Mouse (Mus musculus) heart, embryonic 10.5 days (tissue): ENCODE measurements around the gene Pygm. TPM values are rescaled to one million over a fixed set of nuclear protein-coding genes. Genes with fewer than 3 reads are reported as not detected.

ENCODE experiments used
- DNase-seq: peaks from one replicate; pipeline ENCODE4 v3.0.0-alpha.2; 2017; ENCODE audit warnings: low spot score
- H3K27ac ChIP-seq: fragments of 300-500 bp; sonication (generic); 2 replicates; pipeline ENCODE4 v1.5.1; 2016; ENCODE audit warnings: mild to moderate bottlenecking
- H3K27me3 ChIP-seq: fragments of 300-500 bp; sonication (generic); 2 replicates; pipeline ENCODE4 v1.6.1; 2016; ENCODE audit warnings: mild to moderate bottlenecking; ENCODE audit not compliant: poor library complexity, insufficient read depth, severe bottlenecking
- H3K36me3 ChIP-seq: fragments of 300-500 bp; sonication (generic); 2 replicates; pipeline ENCODE4 v1.6.1; 2016; ENCODE audit warnings: mild to moderate bottlenecking, moderate library complexity
- H3K4me1 ChIP-seq: fragments of 300-500 bp; sonication (generic); 2 replicates; pipeline ENCODE4 v1.6.1; 2016; ENCODE audit warnings: mild to moderate bottlenecking
- H3K4me3 ChIP-seq: fragments of 300-500 bp; sonication (generic); 2 replicates; pipeline ENCODE4 v1.5.1; 2016; ENCODE audit warnings: mild to moderate bottlenecking, moderate library complexity
- H3K9me3 ChIP-seq: fragments of 300-500 bp; sonication (generic); 2 replicates; pipeline ENCODE4 v1.6.1; 2016; ENCODE audit warnings: mild to moderate bottlenecking, moderate library complexity
- WGBS: fragments of 180-500 bp; shearing (Covaris S2); methylation state at CpG from one replicate; pipeline ENCODE4 v1.1.7; 2016; 5-methylcytosine and 5-hydroxymethylcytosine counted together
- polyA plus RNA-seq: library from polyadenylated mRNA; unstranded; fragments of >200 nt; fragmentation: Nextera tagmentation; extraction: Ambion mirVana; gene quantifications from 2 replicates; pipeline ENCODE4 v1.2.1, GENCODE M21; 2016

Gene Pygm
- polyA plus RNA-seq, 1 experiment from 2014 or later: 103 TPM

- no peak overlapping the region for H3K4me3 ChIP-seq
- H3K27me3 ChIP-seq: peaks cover 15% of the 10 kb centered on the region
- peaks cover 10% of the 10 kb centered on the region; the same call in 1 of the 2 replicates for H3K4me1 ChIP-seq
- no peaks in the 10 kb centered on the region; the same call in 1 of the 2 replicates for H3K36me3 ChIP-seq
- 57% methylated on average over 16 of the region's 16 CpGs for WGBS
- H3K27ac ChIP-seq: no peak overlapping the region
- DNase-seq: no peak
- no peaks in the 10 kb centered on the region for H3K9me3 ChIP-seq
These were observed 23.8 kb downstream of the Pygm start for GRCm38 (mm10) chr19:6407816-6408510.

DNA sequence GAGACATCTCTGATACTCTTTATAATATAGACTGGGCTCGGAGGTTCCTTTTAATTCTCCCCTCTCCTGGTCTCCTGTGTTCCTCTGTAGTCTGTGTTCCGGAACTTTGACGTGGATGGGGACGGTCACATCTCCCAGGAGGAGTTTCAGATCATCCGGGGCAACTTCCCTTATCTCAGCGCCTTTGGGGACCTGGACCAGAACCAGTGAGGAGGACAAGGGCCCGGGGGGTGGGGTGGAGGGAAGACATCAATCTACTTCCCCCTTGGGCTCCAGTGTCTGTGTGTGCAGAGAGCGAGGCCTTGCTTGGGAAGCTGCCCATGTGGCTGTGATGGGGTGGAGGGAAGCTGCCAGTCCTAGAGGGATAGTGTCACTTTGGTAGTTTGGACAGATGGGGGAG, 24.6 kb downstream of the Pygm start:
- Histone ChIP-seq H3K36me3 (no peaks in the 10 kb centered on the region), H3K4me3 (no peak overlapping the region), H3K27me3 (peaks cover 18% of the 10 kb centered on the region), H3K27ac (no peak overlapping the region), H3K4me1 (0 out of 2 replicates have a peak, but pooled peaks cover 12% of the 10 kb centered on the region), H3K9me3 (no peaks in the 10 kb centered on the region)
- 76% methylated on average over 8 of the region's 8 CpGs for WGBS
- DNase-seq: no peak

- DNase-seq: no peak
- Histone ChIP-seq H3K4me3 (no peak overlapping the region), H3K27ac (no peak overlapping the region), H3K27me3 (peaks cover 23% of the 10 kb centered on the region), H3K36me3 (no peaks in the 10 kb centered on the region), H3K4me1 (0 out of 2 replicates have a peak, but pooled peaks cover 11% of the 10 kb centered on the region), H3K9me3 (no peaks in the 10 kb centered on the region)
- 74% methylated on average over 5 of the region's 5 CpGs for WGBS
These were observed 25.0 kb downstream of the Pygm start for GRCm38 (mm10) chr19:6409176-6409575.

DNA sequence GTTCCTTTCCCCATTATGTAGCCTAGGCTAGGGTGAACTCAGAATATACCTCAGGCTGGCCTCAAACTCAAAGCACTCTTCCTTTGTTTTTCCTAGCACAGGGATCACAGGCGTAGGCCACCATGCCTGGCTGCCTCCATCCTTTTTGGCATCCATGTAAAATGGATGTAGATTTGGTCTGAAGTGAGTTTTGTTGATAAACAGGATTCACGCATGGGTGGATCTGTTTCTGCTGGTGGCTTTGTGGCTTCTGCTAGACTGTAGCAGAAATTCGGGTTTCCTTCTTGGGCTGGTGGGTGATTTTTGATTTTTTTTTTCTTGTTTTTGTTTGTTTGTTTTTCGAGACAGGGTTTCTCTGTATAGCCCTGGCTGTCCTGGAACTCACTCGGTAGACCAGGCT, 25.7 kb downstream of the Pygm start:
- no peak for DNase-seq
- Histone ChIP-seq H3K9me3 (no peaks in the 10 kb centered on the region), H3K36me3 (no peaks in the 10 kb centered on the region), H3K4me1 (0 out of 2 replicates have a peak, but pooled peaks cover 11% of the 10 kb centered on the region), H3K4me3 (no peak overlapping the region), H3K27me3 (peaks cover 30% of the 10 kb centered on the region), H3K27ac (no peak overlapping the region)
- WGBS: 83% methylated on average over 5 of the region's 5 CpGs

- 49% methylated on average over 14 of the region's 14 CpGs for WGBS
- no peak overlapping the region for H3K4me3 ChIP-seq
These were observed 28.6 kb downstream of the Pygm start for GRCm38 (mm10) chr19:6412798-6413197.

DNA sequence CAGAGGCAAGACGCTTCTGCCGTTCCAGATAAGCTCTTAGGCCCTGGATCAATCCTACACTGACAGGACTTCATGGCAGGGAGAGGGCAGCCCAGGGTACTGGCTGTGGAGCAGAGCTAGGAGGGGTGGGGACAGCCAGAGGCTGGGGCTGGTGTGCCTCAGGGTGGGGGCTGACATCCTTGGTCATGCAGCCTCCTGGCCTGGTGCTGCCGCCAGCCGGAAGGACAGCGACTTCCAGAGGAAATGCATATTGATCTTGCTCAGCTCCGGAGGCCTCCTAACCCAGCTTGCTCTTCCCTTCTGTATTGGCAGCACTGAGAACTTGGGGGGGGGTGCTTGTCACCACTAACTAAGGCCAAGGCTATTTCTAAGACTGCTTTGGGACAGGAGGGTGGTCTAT, 31.3 kb downstream of the Pygm start:
- H3K4me3 ChIP-seq: no peak overlapping the region
- peaks cover 44% of the 10 kb centered on the region for H3K4me1 ChIP-seq
- 22% methylated on average over 6 of the region's 6 CpGs for WGBS
- peaks cover 85% of the 10 kb centered on the region for H3K27me3 ChIP-seq
- DNase-seq: no peak
- no peaks in the 10 kb centered on the region for H3K36me3 ChIP-seq
- no peaks in the 10 kb centered on the region for H3K9me3 ChIP-seq
- H3K27ac ChIP-seq: no peak overlapping the region

More at GRCm38 (mm10) chr19:6412798-6413197, 28.6 kb downstream of the Pygm start:
- no peak overlapping the region for H3K27ac ChIP-seq
- no peaks in the 10 kb centered on the region for H3K9me3 ChIP-seq
- no peaks in the 10 kb centered on the region for H3K36me3 ChIP-seq
- DNase-seq: no peak
- peaks cover 58% of the 10 kb centered on the region for H3K27me3 ChIP-seq
- H3K4me1 ChIP-seq: peaks cover 32% of the 10 kb centered on the region

DNA sequence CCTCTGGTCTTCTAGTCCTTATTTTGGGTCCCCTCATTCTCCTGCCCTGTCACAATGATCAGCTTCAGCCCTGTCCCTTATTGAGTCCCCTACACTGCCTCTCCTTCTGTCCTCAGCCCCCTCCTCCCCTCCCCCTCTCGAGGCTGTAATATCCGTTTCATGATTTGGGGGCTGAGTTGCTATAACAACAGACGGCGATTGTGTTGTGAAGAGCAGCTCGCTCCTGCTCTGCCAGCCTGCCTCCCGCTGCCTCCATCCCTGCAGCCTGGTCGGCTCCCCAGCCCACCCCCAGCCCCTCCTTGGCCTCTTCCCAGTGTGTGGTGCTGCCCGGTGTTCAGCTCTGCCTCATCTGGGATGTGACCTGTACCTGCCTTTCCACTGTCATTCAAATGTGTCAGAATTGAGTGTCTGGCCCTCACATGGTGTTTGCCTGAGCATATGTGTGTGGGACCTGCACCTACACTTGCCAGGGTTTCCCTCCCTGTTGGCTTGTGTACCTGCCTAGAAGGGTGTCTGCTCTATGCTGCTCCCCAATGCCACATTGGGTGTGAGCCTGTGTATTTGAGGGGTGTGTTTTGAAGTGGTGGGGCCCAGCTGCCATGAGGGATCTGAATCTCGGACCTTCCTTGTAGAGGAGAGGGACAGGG, 32.0 kb downstream of the Pygm start:
- peaks cover 93% of the 10 kb centered on the region for H3K27me3 ChIP-seq
- H3K4me1 ChIP-seq: peaks cover 44% of the 10 kb centered on the region
- no peaks in the 10 kb centered on the region for H3K9me3 ChIP-seq
- no peaks in the 10 kb centered on the region for H3K36me3 ChIP-seq
- H3K4me3 ChIP-seq: 0 out of 2 replicates have a peak overlapping the region, but pooled peaks have one; percentile 5
- H3K27ac ChIP-seq: peak overlapping the region; percentile 44; the same call in 1 of the 2 replicates
- 9% methylated on average over 9 of the region's 9 CpGs for WGBS
- DNase-seq: no peak

GRCm38 (mm10) chr19:6416894-6417761, 32.9 kb downstream of the Pygm start:
- Histone ChIP-seq H3K4me3 (no peak overlapping the region), H3K9me3 (no peaks in the 10 kb centered on the region), H3K27me3 (peaks cover 99% of the 10 kb centered on the region), H3K27ac (no peak overlapping the region), H3K4me1 (peaks cover 44% of the 10 kb centered on the region), H3K36me3 (no peaks in the 10 kb centered on the region)
- 61% methylated on average over 12 of the region's 12 CpGs for WGBS
- DNase-seq: no peak

DNA sequence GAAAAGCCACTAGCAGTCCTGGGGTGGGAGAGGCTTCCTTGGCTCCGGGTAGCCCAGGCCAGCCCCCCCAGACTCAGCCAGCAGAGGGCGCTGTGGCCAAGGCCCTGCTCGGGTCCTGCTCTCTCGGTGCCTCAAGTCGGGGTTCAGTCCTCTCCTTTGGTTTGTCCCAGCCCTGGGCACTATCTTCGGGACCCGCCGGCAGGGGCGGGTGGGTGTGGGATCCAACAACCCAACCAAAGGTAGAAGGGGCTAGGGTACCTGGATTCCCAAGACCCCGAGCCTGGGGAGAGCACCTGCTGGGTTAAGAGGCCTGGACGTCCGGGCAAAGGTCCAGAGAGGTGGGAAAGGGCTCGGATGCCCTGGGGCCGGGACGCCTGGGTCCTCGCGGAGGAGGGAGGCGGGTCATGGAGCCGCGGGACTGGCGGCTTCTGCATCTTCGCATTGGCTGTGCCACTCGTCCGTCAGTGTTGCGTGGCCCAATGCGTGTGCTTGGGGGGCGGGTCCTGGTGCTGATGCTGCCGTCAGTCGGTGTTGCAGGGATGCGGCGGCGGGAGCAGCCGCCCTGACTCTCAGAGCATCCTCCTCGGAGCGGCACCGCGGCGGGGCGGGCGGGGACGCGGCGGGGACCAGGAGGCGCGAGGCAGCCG, 34.2 kb downstream of the Pygm start, which contains the start of gene Nrxn2:
Gene Nrxn2, plus strand, starts transcription at position 499 of the 647 bp plus-strand sequence.
- DNase-seq: peak; percentile 87

DNA sequence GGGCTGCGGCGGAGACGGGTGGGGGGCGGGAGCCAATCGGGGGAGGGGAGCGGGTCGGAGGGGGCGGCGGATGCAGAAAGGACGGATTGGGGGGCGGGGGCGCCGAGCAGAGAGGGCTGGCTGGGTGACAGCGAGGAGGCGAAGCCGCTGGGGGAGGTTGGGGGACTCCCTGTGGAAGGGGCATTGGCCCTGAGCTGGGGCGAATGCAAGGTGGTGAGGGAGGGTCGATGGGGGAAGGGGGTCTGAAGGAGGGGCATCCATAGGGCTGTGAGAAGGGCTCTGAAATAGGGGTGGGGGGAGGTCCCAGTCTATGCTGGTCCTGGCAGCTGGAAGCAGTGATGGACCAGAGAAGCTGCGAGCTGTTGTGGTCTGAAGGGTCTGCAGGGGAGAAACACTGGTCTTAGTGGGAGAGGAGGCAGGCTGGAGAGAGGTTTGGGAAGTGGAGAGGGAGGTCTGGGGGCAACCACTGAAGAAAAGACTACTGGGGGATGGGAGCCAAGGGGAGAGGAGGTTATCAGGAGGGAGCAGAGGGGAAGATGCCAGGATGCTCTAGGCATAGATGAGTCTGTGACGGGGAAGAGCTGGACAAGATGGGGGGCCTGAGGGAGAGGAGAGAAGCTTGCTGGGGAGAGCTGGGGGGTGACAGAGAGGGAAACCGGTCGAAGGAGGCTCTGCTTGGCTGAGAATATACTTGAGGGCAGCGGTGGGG, 34.9 kb downstream of the Pygm start:
- Histone ChIP-seq H3K27me3 (peaks cover 99% of the 10 kb centered on the region), H3K27ac (no peak overlapping the region), H3K9me3 (no peaks in the 10 kb centered on the region), H3K4me3 (peak overlapping the region; percentile 64), H3K36me3 (no peaks in the 10 kb centered on the region), H3K4me1 (peaks cover 34% of the 10 kb centered on the region)
- 10% methylated on average over 21 of the region's 23 CpGs for WGBS
- no peak for DNase-seq

More for the DNA sequence above, 34.2 kb downstream of the Pygm start, which contains the start of gene Nrxn2:
- peak within 1 kb of the TSS; percentile 64 for H3K4me3 ChIP-seq
- peaks cover 99% of the 10 kb centered on the region for H3K27me3 ChIP-seq
- H3K9me3 ChIP-seq: no peaks in the 10 kb centered on the region
- H3K36me3 ChIP-seq: no peaks in the 10 kb centered on the region
- WGBS: under 1% methylated on average over 46 of the region's 46 CpGs
- H3K4me1 ChIP-seq: peaks cover 39% of the 10 kb centered on the region
- H3K27ac ChIP-seq: 0 out of 2 replicates have a peak within 1 kb of the TSS, but pooled peaks have one; percentile 13

DNA sequence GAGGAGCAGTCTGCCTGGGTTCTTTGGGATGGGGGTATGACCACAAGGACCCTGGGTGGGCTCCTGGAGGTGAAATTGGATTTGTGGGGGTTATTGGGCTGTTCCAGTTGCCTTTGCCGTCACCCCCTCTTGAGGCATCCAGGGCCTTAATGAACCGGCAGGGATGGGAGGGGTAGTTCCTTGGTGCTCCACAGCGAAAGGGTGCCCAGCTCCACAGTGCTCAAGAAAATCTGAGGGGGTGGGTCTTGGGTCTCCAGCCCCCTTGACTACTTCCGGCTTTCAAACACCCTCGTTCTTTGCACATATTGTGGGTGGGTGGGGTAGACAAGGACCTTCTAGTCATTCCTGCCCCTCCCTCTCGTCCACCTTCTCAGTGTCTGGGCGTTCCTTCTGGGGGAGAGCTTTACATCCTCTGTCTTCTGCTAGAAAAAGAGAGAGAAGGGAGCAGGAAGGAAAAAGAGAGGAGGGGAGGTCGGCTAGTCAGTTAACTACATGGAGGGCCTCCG, 35.7 kb downstream of the Pygm start:
- DNase-seq: no peak
- Histone ChIP-seq H3K36me3 (no peaks in the 10 kb centered on the region), H3K4me3 (no peak overlapping the region), H3K27me3 (peaks cover 99% of the 10 kb centered on the region), H3K9me3 (no peaks in the 10 kb centered on the region), H3K27ac (no peak overlapping the region), H3K4me1 (peaks cover 34% of the 10 kb centered on the region)
- 64% methylated on average over 9 of the region's 9 CpGs for WGBS
